ENCODE assay signal across 8 mouse cellular contexts in the genomic region with DNA sequence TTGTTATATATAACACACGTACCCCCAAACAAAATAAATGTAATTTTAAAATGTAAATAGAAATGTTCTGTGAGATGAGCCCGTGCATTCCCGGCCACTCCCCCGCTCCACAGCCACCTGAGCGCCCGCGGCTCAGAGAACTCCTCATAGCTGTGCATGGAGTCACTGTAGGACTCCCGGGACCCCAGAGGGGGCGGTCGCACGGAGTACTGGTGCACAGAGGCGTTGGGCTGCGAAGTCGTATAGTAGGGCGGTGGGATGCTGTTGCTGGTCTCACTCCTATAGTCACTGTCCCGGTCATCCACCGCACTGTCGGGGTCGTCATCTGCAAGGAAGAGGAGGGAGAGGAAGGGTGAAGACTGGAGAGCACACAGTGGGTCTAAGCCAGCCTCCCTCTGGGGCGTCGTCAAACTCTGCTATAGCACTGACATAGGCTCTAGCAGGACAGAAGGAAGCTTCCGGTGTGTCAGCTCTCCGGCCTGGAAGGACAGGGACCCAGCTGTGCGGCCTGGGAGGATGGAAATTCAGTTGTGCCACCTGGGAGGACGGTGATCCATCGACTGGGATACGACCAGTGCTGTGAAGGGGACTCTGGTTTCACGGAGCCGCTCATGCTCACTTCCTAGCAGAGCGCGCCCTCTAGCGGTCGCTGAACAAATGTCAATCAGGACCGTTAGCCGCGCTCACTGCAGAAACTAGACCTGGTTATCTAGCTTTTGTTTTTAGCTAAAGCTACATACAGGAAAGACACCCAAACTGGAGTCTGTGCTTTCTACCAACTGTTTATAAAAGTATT. TPM values are rescaled to one million over a fixed set of nuclear protein-coding genes. Genes with fewer than 3 reads are reported as not detected.
DNase-seq lines count a peak whose midpoint lies in the region; ATAC-seq and TF ChIP-seq lines count a peak whose summit lies in the region.

No protein-coding gene starts in this region.

- H3K9me3 ChIP-seq in ES-E14 (ENCODE audit: control insufficient read depth, insufficient read depth, low read depth, low read length), result no peaks in the 10 kb centered on the region
- no peaks in the 10 kb centered on the region for H3K9me3 ChIP-seq in forebrain, embryonic 14.5 days (replicated peaks; ENCODE audit: control insufficient read depth, low read length)
- H3K9me3 ChIP-seq in lung, embryonic 15.5 days, result no peaks in the 10 kb centered on the region

- no peak overlapping the region for H3K4me2 ChIP-seq in forebrain, embryonic 14.5 days (ENCODE audit: low read length)
- no peak overlapping the region for H3K4me2 ChIP-seq in lung, embryonic 15.5 days

- in situ Hi-C loops in ES-E14 (cut with MboI; ENCODE audit: low sequenced_read_pairs in 2 of 2, unreplicated experiment in 2 of 2), result no loop called here

- peaks cover 0 to 27% of the 10 kb centered on the region in 2 experiments; a peak in 2 of 4 replicates for H3K4me1 ChIP-seq in ES-E14 (ENCODE audit: control insufficient read depth in 2 of 2, insufficient read depth in 2 of 2, low read length in 2 of 2, poor library complexity in 1 of 2)
- peaks cover under 1% of the 10 kb centered on the region; the same call in 1 of the 2 replicates for H3K4me1 ChIP-seq in forebrain, embryonic 14.5 days (ENCODE audit: control insufficient read depth, insufficient read depth, low read length)
- peaks cover 7% of the 10 kb centered on the region for H3K4me1 ChIP-seq in lung, embryonic 15.5 days
- peaks cover 1% of the 10 kb centered on the region; the same call in 1 of the 2 replicates for H3K4me1 ChIP-seq in olfactory bulb, adult 2 months (ENCODE audit: control insufficient read depth, insufficient read depth, low read length)
- peaks cover 17% of the 10 kb centered on the region for H3K4me1 ChIP-seq in thymus, adult 2 months (replicated peaks; ENCODE audit: control insufficient read depth, insufficient read depth, low read length)

- peaks cover 7% of the 10 kb centered on the region for H3K27me3 ChIP-seq in forebrain, embryonic 14.5 days (replicated peaks; ENCODE audit: control insufficient read depth, insufficient read depth, low read length)
- H3K27me3 ChIP-seq in lung, embryonic 15.5 days, result peaks cover 59% of the 10 kb centered on the region
- H3K27me3 ChIP-seq in thymus, adult 2 months (ENCODE audit: control insufficient read depth, insufficient read depth, low read length), result no peaks in the 10 kb centered on the region

- H3K36me3 ChIP-seq in ES-E14 (ENCODE audit: control insufficient read depth, insufficient read depth, low read length, poor library complexity, severe bottlenecking), result no peaks in the 10 kb centered on the region; the same call in 1 of the 2 replicates
- peaks cover 21% of the 10 kb centered on the region for H3K36me3 ChIP-seq in forebrain, embryonic 14.5 days (ENCODE audit: control insufficient read depth, insufficient read depth, low read length)
- no peaks in the 10 kb centered on the region for H3K36me3 ChIP-seq in lung, embryonic 15.5 days
- H3K36me3 ChIP-seq in thymus, adult 2 months (ENCODE audit: control insufficient read depth, insufficient read depth, low read length), result no peaks in the 10 kb centered on the region

- no peak overlapping the region for H3K27ac ChIP-seq in ES-E14 (ENCODE audit: insufficient read depth, low read depth, low read length, poor library complexity, severe bottlenecking)
- H3K27ac ChIP-seq in forebrain, embryonic 14.5 days (ENCODE audit: low read depth, low read length), result 0 out of 2 replicates have a peak overlapping the region, but pooled peaks have one; percentile 9
- 0 out of 2 replicates have a peak overlapping the region, but pooled peaks have one; percentile 40 for H3K27ac ChIP-seq in layer of hippocampus, adult 2 months
- H3K27ac ChIP-seq in lung, embryonic 15.5 days, result no peak overlapping the region
- no peak overlapping the region for H3K27ac ChIP-seq in olfactory bulb, adult 2 months (ENCODE audit: insufficient read depth, low read depth, low read length)
- no peak overlapping the region for H3K27ac ChIP-seq in thymus, adult 2 months (ENCODE audit: control insufficient read depth, insufficient read depth, low read length)

- no peak for DNase-seq in ES-E14 (ENCODE audit: low read depth, low spot score)
- peak; percentile 93 for DNase-seq in forebrain, embryonic 14.5 days (ENCODE audit: low spot score)
- peak; percentile 92 for DNase-seq in heart, postnatal 4 days
- peak; percentile 82 to 91 for DNase-seq in layer of hippocampus, adult 2 months (ENCODE audit: low spot score in 2 of 2)
- peak; percentile 82 for DNase-seq in thymus, adult 2 months

- TF ChIP-seq CTCF in layer of hippocampus, adult 2 months (conservative IDR thresholded peaks at IDR 0.05), result peak; percentile 97
- peak; percentile 87 for TF ChIP-seq CTCF in olfactory bulb, adult 2 months (IDR thresholded peaks at IDR 0.05; ENCODE audit: insufficient read depth, low read depth, low read length)
- peak; percentile 89 for TF ChIP-seq CTCF in thymus, adult 2 months (IDR thresholded peaks at IDR 0.05; ENCODE audit: borderline replicate concordance, control insufficient read depth, extremely low read depth, insufficient read depth, low read length, poor library complexity)

- TF ChIP-seq POLR2A in olfactory bulb, adult 2 months (IDR thresholded peaks at IDR 0.05; ENCODE audit: insufficient read depth, low read depth, low read length), result no peak
- TF ChIP-seq POLR2A in thymus, adult 2 months (IDR thresholded peaks at IDR 0.05; ENCODE audit: control insufficient read depth, extremely low read depth, insufficient read depth, low read length, poor library complexity), result no peak

- 10% methylated on average over 36 of the region's 36 CpGs for WGBS in forebrain, embryonic 14.5 days
- 9% methylated on average over 35 of the region's 36 CpGs for WGBS in lung, embryonic 15.5 days
- 18% methylated on average over 36 of the region's 36 CpGs for WGBS in olfactory bulb, adult 2 months
- WGBS in thymus, adult 2 months, result 28% methylated on average over 36 of the region's 36 CpGs

- peak overlapping the region; percentile 4 to 32; a peak in 2 of 4 replicates for H3K4me3 ChIP-seq in ES-E14 (ENCODE audit: insufficient read depth in 1 of 2, low read depth in 1 of 2, low read length in 2 of 2, poor library complexity in 1 of 2, severe bottlenecking in 1 of 2)
- H3K4me3 ChIP-seq in forebrain, embryonic 14.5 days (ENCODE audit: low read depth, low read length), result no peak overlapping the region
- no peak overlapping the region for H3K4me3 ChIP-seq in layer of hippocampus, adult 2 months
- H3K4me3 ChIP-seq in lung, embryonic 15.5 days, result no peak overlapping the region
- no peak overlapping the region for H3K4me3 ChIP-seq in olfactory bulb, adult 2 months (ENCODE audit: insufficient read depth, low read depth, low read length)
- H3K4me3 ChIP-seq in thymus, adult 2 months (ENCODE audit: control insufficient read depth, insufficient read depth, low read length), result no peak overlapping the region

- ATAC-seq in cerebellum, adult (ENCODE audit: insufficient number of reproducible peaks, low FRiP score, low TSS enrichment), result peak; percentile 57
- ATAC-seq in forebrain, embryonic 14.5 days, result peak; percentile 69
- ATAC-seq in lung, embryonic 15.5 days (ENCODE audit: borderline replicate concordance, extremely low read depth, low FRiP score, low TSS enrichment), result peak; percentile 48; the same call in 1 of the 2 replicates

- H3K9ac ChIP-seq in ES-E14 (ENCODE audit: insufficient read depth, low read depth, low read length, poor library complexity, severe bottlenecking), result 0 out of 2 replicates have a peak overlapping the region, but pooled peaks have one; percentile 20
- H3K9ac ChIP-seq in forebrain, embryonic 14.5 days (ENCODE audit: low read length), result no peak overlapping the region
- no peak overlapping the region for H3K9ac ChIP-seq in lung, embryonic 15.5 days

RNA-seq across cellular contexts. Expression of gene Unc13a, which starts 11.0 kb away (rescaled TPM):
- 3.0 and 9.1 TPM in 2 replicates for total RNA-seq in ES-E14 (2012; rRNA removed)
- polyA plus RNA-seq in forebrain, embryonic 14.5 days (2014; fragmentation: Nextera tagmentation; extraction: Ambion mirVana), result 13.9 and 16.7 TPM in 2 replicates
- 1 to 10 TPM; 1.3 to 1.4 TPM for total RNA-seq in heart, postnatal 4 days (2021)
- 100 to 1,000 TPM; 263 to 264 TPM for total RNA-seq in layer of hippocampus, adult 2 months (2021)
- polyA plus RNA-seq in lung, embryonic 15.5 days (2015; fragmentation: Nextera tagmentation; extraction: Ambion mirVana), result 0.66 and 0.81 TPM in 2 replicates
- not detected in 2 replicates for polyA plus RNA-seq in olfactory bulb, adult 2 months (2012; ENCODE audit: insufficient read depth, insufficient read length, low replicate concordance, missing spikeins)
- 1.6 and 2.0 TPM in 2 replicates for polyA plus RNA-seq in thymus, adult 2 months (2012; rRNA removed)

RNA-seq across cellular contexts. Expression of gene Jak3, which starts 15.6 kb away (rescaled TPM):
- 19.0 and 27.3 TPM in 2 replicates for total RNA-seq in ES-E14 (2012; rRNA removed)
- polyA plus RNA-seq in forebrain, embryonic 14.5 days (2014; fragmentation: Nextera tagmentation; extraction: Ambion mirVana), result 1.4 and 2.1 TPM in 2 replicates
- total RNA-seq in heart, postnatal 4 days (2021), result 10 to 100 TPM; 15.8 TPM
- 1 to 10 TPM; 5.3 TPM for total RNA-seq in layer of hippocampus, adult 2 months (2021)
- polyA plus RNA-seq in lung, embryonic 15.5 days (2015; fragmentation: Nextera tagmentation; extraction: Ambion mirVana), result 9.9 TPM in 2 replicates
- not detected in 2 replicates for polyA plus RNA-seq in olfactory bulb, adult 2 months (2012; ENCODE audit: insufficient read depth, insufficient read length, low replicate concordance, missing spikeins)
- 68.0 and 77.5 TPM in 2 replicates for polyA plus RNA-seq in thymus, adult 2 months (2012; rRNA removed)

RNA-seq across cellular contexts. Expression of gene Insl3, which starts 28.5 kb away (rescaled TPM):
- total RNA-seq in ES-E14 (2012; rRNA removed), result 3.0 and 5.1 TPM in 2 replicates
- 0.63 TPM in 1 of 2 replicates, not detected in the other for polyA plus RNA-seq in forebrain, embryonic 14.5 days (2014; fragmentation: Nextera tagmentation; extraction: Ambion mirVana)
- 1 to 10 TPM; 6.6 to 6.9 TPM for total RNA-seq in heart, postnatal 4 days (2021)
- total RNA-seq in layer of hippocampus, adult 2 months (2021), result 1 to 10 TPM in 1 of 2 experiments, not detected in 1; 2.1 TPM
- polyA plus RNA-seq in lung, embryonic 15.5 days (2015; fragmentation: Nextera tagmentation; extraction: Ambion mirVana), result 0.63 and 1.3 TPM in 2 replicates
- polyA plus RNA-seq in olfactory bulb, adult 2 months (2012; ENCODE audit: insufficient read depth, insufficient read length, low replicate concordance, missing spikeins), result not detected in 2 replicates
- polyA plus RNA-seq in thymus, adult 2 months (2012; rRNA removed), result 42.6 and 56.8 TPM in 2 replicates

RNA-seq across cellular contexts. Expression of gene B3gnt3, which starts 41.1 kb away (rescaled TPM):
- 1.1 and 1.3 TPM in 2 replicates for total RNA-seq in ES-E14 (2012; rRNA removed)
- polyA plus RNA-seq in forebrain, embryonic 14.5 days (2014; fragmentation: Nextera tagmentation; extraction: Ambion mirVana), result 0.10 and 0.22 TPM in 2 replicates
- 1 to 10 TPM; 7.5 to 7.6 TPM for total RNA-seq in heart, postnatal 4 days (2021)
- total RNA-seq in layer of hippocampus, adult 2 months (2021), result under 1 TPM; 0.72 to 0.81 TPM
- 3.3 and 3.6 TPM in 2 replicates for polyA plus RNA-seq in lung, embryonic 15.5 days (2015; fragmentation: Nextera tagmentation; extraction: Ambion mirVana)
- not detected in 2 replicates for polyA plus RNA-seq in olfactory bulb, adult 2 months (2012; ENCODE audit: insufficient read depth, insufficient read length, low replicate concordance, missing spikeins)
- polyA plus RNA-seq in thymus, adult 2 months (2012; rRNA removed), result 6.3 and 6.9 TPM in 2 replicates

RNA-seq across cellular contexts. Expression of gene Colgalt1, which starts 49.7 kb away (rescaled TPM):
- 126 and 186 TPM in 2 replicates for total RNA-seq in ES-E14 (2012; rRNA removed)
- polyA plus RNA-seq in forebrain, embryonic 14.5 days (2014; fragmentation: Nextera tagmentation; extraction: Ambion mirVana), result 45.3 and 47.2 TPM in 2 replicates
- total RNA-seq in heart, postnatal 4 days (2021), result 10 to 100 TPM; 48.0 to 50.3 TPM
- total RNA-seq in layer of hippocampus, adult 2 months (2021), result 10 to 100 TPM; 52.4 to 60.1 TPM
- 77.9 and 79.3 TPM in 2 replicates for polyA plus RNA-seq in lung, embryonic 15.5 days (2015; fragmentation: Nextera tagmentation; extraction: Ambion mirVana)
- 143 TPM in 1 of 2 replicates, not detected in the other for polyA plus RNA-seq in olfactory bulb, adult 2 months (2012; ENCODE audit: insufficient read depth, insufficient read length, low replicate concordance, missing spikeins)
- polyA plus RNA-seq in thymus, adult 2 months (2012; rRNA removed), result 134 and 158 TPM in 2 replicates

Comparison
In these comparisons a context has a peak if more than half of its experiments do, and no peak if none do; other contexts are left out.
1. H3K27ac ChIP-seq: peak in forebrain, embryonic 14.5 days (single experiment) and layer of hippocampus, adult 2 months (single experiment); none in ES-E14 (single experiment), lung, embryonic 15.5 days (single experiment), olfactory bulb, adult 2 months (single experiment) and thymus, adult 2 months (single experiment).
2. H3K4me3 ChIP-seq: peak in ES-E14 (2 of 2); none in forebrain, embryonic 14.5 days (single experiment), layer of hippocampus, adult 2 months (single experiment), lung, embryonic 15.5 days (single experiment), olfactory bulb, adult 2 months (single experiment) and thymus, adult 2 months (single experiment).
3. RNA of gene Insl3, which starts 28.5 kb away (polyA plus RNA-seq): 42.6 to 56.8 TPM in thymus, adult 2 months; 0.63 to 1.3 TPM in lung, embryonic 15.5 days, 0.63 TPM in forebrain, embryonic 14.5 days and not detected in olfactory bulb, adult 2 months; every median in the first group is over 10 times any median in the second.
4. Peak in every context shown above with its lines, with median percentiles within 50 percentile points of each other: ATAC-seq and CTCF ChIP-seq.